Mouse (Mus musculus) lung, postnatal 0 days (tissue): ENCODE measurements at regions not wholly inside any gene's neighbourhood (a gene's known extent, or its start where the extent isn't known, plus 50 kb on each side); places are given as distances from the start of the nearest gene placed in this dataset.

ENCODE experiments used
- CTCF ChIP-seq: IDR thresholded peaks from 2 replicates; pipeline ENCODE4 v1.5.1; 2016; ENCODE audit warnings: antibody characterized with exemption, mild to moderate bottlenecking
- EP300 ChIP-seq: IDR thresholded peaks from 2 replicates; pipeline ENCODE4 v1.6.1; 2016; ENCODE audit warnings: antibody characterized with exemption, mild to moderate bottlenecking, control low read depth

DNA sequence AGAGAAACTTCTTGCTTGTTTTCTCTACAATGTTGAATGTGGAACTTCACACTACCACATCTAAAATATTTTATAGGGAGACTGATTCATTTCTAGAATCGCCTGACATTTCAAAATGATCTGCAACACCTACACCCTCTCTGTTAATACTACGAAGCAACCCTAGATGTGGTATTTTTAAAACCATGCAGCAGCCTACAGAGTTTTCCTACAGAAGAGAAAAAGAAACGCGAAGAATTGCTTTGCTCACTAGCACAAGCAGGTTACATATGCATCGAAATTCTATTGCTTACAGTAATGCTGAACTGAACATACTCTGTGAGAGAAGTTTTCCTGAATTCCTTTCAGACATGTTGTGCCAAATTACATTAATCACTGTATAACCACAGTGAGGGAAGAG lies 488.7 kb downstream of the Fat4 start:
- TF ChIP-seq EP300, result no peak
- TF ChIP-seq CTCF, result no peak
